ENCODE assay signal across 19 mouse cellular contexts in the genomic region with DNA sequence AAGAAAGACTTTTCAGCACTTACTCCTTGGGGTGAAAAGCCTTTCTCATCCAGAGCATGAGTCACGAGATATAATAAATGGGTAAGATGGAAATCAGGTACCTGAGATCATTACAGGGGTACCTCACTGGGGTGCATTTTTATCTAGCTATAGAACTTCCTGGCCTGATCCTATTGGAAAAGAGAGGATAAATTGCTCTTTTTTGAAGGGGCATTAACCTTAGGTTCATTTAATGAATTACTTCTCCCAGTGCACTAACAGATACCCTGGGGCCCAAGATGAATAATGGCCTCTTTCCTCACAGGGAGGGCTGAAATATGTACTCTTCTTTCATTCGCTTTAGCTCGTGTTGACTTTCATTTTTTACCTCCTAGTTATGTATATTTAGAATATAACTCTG.
"Had no signal": no experiment of that assay in that cellular context is flagged by ENCODE, and none has a peak within 500 bp of the region (broad histone marks: within the 10 kb centered on the region; RNA-seq: fewer than 3 reads in every experiment).

No protein-coding gene starts in this region.

- DNase-seq: lung, adult 18-20 months; lung, embryonic 14.5 days; lung, postnatal 10 days; lung, postnatal 4 days; retina, postnatal 1 day; right cerebral cortex, adult 18-20 months; right cerebral cortex, postnatal 25 days; right cerebral cortex, postnatal 4 days; spleen, adult 18-20 months; thymus, adult 18-20 months; thymus, postnatal 14 days; thymus, postnatal 36 days had no signal

- H3K27me3 ChIP-seq: midbrain, embryonic 13.5 days; midbrain, embryonic 15.5 days; neural tube, embryonic 13.5 days; neural tube, embryonic 15.5 days had no signal

- H3K36me3 ChIP-seq: midbrain, embryonic 13.5 days; midbrain, embryonic 15.5 days; neural tube, embryonic 13.5 days; neural tube, embryonic 15.5 days had no signal

- H3K9ac ChIP-seq: liver, embryonic 14.5 days; lung, embryonic 14.5 days; midbrain, embryonic 13.5 days; midbrain, embryonic 15.5 days; neural tube, embryonic 13.5 days; neural tube, embryonic 15.5 days had no signal

- H3K9me3 ChIP-seq: midbrain, embryonic 13.5 days; midbrain, embryonic 15.5 days; neural tube, embryonic 13.5 days; neural tube, embryonic 15.5 days had no signal

- H3K27ac ChIP-seq: liver, embryonic 14.5 days; midbrain, embryonic 13.5 days; midbrain, embryonic 15.5 days; neural tube, embryonic 13.5 days; neural tube, embryonic 15.5 days had no signal

- H3K4me2 ChIP-seq: lung, embryonic 14.5 days; midbrain, embryonic 11.5 days; midbrain, embryonic 13.5 days; midbrain, embryonic 15.5 days; neural tube, embryonic 13.5 days; neural tube, embryonic 15.5 days had no signal

- H3K4me3 ChIP-seq: midbrain, embryonic 13.5 days; midbrain, embryonic 15.5 days; myocyte; neural tube, embryonic 13.5 days; neural tube, embryonic 15.5 days had no signal

- ATAC-seq: midbrain, embryonic 13.5 days; midbrain, embryonic 15.5 days had no signal

- H3K4me1 ChIP-seq: midbrain, embryonic 15.5 days; neural tube, embryonic 13.5 days; neural tube, embryonic 15.5 days had no signal
